ENCODE assay signal across 18 mouse cellular contexts in genomic region chr11:60370431-60370830, GRCm38 (mm10).
DNase-seq lines count a peak whose midpoint lies in the region; ATAC-seq lines count a peak whose summit lies in the region.
"Had no signal": no experiment of that assay in that cellular context is flagged by ENCODE, and none has a peak within 500 bp of the region (broad histone marks: within the 10 kb centered on the region; RNA-seq: fewer than 3 reads in every experiment).

No protein-coding gene starts in this region.

- DNase-seq in cerebellum, adult 18-20 months: peak; percentile 35 to 52
- DNase-seq in cerebellum, adult 11 months: no peak
- peak; percentile 23 for DNase-seq in cerebellum, adult 8-10 months
- peak; percentile 47 for DNase-seq in cerebellum, adult 9-11 months
- no peak for DNase-seq in cerebellum, postnatal 10 days
- no peak for DNase-seq in retina, postnatal 1 day
- DNase-seq: adrenal gland, adult 8-10 months; adrenal gland, postnatal 14 days; adrenal gland, postnatal 36 days; B cell, adult 2 months; forebrain, postnatal 0 days; gastrocnemius, adult 2 months had no signal

- ATAC-seq in cerebellum, adult (ENCODE audit: insufficient number of reproducible peaks, low FRiP score, low TSS enrichment): no peak
- ATAC-seq: activated CD4-positive, CD25-positive, alpha-beta regulatory T cell, adult 4 months; CD4-positive, CD25-positive, alpha-beta regulatory T cell, adult 4 months; forebrain, embryonic 13.5 days; forebrain, embryonic 15.5 days; forebrain, postnatal 0 days; Patski had no signal

Comparison
In these comparisons a context has a peak if more than half of its experiments do, and no peak if none do; other contexts are left out.
1. DNase-seq: peak in cerebellum, adult 18-20 months (2 of 2), cerebellum, adult 8-10 months (single experiment) and cerebellum, adult 9-11 months (single experiment); none in cerebellum, adult 11 months (single experiment), cerebellum, postnatal 10 days (0 of 2) and retina, postnatal 1 day (single experiment).